Mouse (Mus musculus): ENCODE data around the gene Fgf12.

The Fgf12 gene

DNA sequence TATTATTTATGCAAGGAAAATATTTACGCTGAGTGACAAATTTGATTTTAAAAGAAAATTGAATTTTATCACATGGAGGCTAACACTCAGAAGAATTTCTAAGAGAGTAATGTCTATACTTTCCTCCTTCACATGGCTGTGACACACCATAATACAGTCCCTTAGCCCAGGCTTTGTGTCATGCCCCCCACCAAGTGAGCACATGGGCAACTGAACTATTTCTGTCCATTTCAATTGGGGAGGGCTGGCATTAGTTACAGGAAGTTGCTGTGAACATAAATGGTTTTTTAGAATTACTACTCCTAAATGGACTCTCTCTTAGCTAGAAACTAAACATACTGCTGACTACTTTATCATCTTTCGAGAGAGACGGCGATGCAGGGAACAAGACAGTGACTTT, 276.2 kb downstream of the Fgf12 start:
- no peak for DNase-seq (ENCODE audit: low read depth, low spot score)

DNA sequence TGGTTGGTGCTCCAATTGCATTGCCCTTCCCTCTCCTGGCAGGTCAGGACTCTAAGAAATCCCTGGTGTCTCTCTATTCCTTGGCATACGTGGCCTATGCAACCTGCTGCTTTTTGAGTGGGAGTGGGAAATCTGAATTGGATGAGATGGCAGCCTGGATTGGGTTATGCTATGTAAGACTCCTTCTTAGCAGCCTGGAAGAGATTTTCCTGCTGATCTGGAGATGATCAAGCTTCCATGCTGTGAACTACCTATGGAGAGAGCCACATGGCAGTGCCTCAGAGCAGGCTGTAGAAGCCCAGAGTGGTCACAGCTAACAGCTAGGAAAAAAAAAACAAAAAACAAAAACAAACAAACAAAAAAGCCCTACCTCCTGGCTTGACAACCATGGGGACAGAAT, 277.3 kb downstream of the Fgf12 start:
- no peak for DNase-seq (ENCODE audit: low read depth, low spot score)

DNA sequence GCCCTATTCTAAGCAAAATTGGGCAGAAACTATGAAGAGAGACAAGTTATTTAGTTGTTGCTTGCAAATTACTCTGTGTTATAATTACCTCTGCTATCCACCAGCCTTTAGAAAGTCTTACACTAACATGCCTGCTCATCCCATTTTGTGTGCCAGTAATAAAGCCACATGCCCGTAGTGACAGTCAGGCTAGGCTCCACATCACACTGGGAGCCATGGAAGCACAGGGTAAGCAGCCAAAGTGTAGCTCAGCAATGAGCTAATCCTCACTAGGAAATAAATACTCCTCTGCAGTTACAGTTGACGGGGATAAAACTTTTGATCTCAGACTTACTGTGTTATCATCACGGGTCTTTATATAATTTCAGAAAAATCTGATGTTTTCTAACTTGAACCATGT, 298.0 kb downstream of the Fgf12 start:
- DNase-seq (ENCODE audit: low read depth, low spot score), result no peak

DNA sequence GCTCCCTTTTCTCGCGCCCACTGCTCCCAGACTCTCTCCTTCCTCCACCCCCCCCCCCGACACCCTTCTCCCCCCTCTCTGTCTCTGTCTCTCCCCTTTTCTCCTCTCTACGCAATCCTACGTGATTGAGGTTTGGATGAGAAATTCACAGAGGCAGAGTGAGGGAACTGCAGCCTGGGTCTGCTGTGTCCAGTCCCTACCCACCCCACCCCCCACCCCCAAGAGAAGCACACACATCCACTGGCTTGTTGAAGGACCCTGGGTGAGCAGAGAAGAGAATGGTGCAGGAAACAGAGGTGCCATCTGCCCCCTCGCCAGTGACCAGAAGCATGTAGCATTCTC, 305.8 kb downstream of the Fgf12 start:
- no peak for DNase-seq (ENCODE audit: low read depth, low spot score)

DNA sequence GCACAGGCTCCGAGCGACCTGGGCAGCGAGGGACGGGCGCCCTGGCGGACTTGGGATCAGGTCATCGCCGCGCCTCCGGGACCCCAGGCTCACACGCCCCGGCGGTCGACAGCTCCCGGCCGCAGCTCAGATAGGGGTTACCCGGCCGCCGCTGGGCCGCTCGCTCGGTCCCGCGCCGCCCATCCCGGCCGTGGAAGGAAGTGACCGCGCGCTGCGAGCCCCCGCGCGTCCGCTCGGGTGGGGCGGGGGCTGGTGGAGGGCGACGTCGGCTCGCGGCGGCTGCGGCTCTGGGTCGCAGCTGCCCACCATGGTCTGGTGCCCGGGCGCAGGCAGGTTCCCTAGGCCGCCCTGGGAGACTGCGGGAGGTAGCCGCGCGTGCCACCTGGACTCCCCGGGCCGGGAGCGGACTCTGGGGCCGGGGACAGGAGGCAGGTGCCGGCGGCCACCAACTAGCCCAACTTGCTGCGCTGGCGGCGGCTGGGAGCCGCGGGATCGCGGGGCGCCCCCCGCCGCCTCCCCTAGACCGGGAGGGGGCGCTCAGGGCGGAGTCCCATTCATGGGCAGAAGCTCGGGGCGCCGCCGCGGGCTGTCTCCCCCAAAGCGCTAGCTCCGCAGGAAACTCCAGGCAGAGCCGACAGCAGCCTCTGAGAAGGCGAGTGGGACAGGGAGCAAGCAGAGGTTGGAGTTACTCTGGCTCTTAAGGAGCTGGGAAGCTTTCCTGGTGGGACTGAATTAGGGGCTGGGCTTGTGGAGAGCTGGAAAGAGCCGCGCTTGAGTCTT, 306.3 kb downstream of the Fgf12 start:
- no peak for DNase-seq (ENCODE audit: low read depth, low spot score)

DNA sequence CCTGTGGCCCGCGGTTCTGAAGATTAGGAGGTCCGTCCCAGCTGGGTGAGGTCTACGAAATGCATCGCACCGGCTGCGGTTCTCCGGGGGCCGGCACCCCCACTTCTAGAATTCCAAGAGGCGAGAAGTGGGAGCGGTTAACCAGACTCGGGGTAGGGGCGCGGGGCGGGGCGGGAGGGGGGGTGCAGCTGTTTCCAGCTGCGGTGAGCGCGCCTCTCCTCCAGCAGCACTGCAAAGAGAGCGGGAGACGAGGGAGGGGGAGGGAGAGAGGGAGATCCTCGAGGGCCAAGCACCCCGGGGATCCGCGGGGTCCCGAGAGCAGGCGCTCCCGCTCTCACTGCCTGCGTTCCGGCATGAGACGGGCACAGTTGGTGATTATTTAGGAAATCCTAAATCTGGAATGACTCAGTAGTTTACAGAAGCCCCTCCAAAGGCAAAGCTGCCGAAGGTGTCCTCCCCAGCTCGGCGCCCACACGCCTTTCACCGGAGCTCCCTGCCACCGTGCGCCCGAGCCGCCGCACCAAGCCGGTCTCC, 307.0 kb downstream of the Fgf12 start:
- DNase-seq (ENCODE audit: low read depth, low spot score), result no peak

DNA sequence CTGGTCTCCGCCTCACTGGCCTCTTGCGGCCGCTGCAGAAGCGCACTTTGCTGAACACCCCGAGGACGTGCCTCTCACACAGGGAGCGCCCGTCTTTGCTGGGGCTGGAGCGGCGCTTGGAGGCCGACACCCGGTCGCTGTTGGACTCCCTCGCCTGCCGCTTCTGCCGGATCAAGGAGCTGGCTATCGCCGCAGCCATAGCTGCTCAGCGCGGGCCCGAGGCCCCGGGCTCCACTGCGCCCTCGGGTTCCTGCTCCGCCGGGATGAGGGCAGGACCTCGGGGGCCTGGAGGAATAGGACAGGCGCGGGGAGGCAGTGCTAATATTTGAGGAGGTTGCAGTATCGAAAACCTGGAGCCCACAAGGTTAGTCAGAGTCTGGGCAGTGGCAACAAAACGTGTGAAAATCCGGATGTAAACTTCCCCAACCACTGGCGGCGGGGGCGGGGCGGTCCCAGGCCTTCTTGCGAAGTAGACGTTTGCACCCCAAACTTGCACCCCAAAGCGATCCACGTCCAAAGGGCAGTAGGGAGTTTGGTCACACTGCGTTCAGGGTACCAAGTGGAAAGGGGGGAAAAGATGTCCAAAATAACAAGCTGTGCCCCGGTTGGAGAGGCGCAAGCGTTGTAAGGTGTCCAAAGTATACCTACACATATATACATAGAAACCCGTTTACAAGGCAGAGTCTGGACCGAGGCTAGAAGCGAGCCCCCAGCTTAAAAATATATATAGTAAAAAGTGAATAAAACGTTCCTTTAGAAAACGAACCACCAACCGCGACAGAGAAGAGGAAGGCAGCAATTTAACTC, 307.7 kb downstream of the Fgf12 start:
- DNase-seq (ENCODE audit: low read depth, low spot score), result no peak

DNA sequence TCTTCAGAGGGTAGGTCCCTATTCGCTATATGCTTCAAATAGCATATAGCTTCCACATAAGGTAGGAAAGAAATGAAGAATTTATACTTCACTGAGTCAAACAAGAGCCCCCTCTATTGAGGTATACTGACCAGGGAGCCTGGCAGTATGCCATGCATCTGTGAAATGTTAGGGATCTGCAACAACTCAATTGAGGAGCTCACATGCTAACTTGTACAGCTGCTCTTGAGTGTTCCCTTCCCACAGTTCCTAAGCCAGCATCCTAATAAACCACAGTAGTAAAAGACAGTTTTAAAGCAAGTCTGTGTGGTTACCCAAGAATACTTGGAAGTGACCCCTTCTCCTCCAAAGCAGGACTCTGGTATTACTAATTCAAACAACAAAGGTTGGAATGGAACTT, 331.3 kb downstream of the Fgf12 start:
- DNase-seq (ENCODE audit: low read depth, low spot score), result no peak

DNA sequence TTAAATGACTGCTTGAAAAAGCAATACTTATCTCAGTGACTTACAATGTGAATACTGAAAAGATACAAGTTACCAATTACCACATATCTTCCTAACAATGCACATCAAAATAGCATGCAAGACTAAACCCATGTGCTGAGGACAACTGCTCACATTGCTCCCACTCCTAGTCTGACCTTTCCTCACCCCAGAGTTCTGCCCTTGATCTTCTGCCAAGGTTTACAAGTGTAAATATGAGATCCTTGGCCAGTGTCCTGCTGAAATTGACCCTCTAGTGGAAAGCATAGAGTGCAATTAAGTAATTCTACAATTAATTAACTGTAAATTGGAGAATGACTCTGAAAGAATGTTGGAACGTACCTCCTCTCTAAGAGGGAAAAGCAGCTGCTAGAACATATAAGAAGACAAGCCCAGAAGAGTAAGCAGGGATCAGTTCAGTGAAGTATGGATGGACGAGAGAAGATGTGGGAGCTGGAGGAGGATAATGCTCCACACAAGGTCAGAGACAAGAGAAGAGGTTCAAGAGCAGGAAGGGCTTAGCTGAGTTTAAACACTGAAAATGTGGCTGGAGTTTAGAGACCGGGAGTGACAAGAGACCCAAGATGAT, 333.1 kb downstream of the Fgf12 start:
- no peak for DNase-seq (ENCODE audit: low read depth, low spot score)

DNA sequence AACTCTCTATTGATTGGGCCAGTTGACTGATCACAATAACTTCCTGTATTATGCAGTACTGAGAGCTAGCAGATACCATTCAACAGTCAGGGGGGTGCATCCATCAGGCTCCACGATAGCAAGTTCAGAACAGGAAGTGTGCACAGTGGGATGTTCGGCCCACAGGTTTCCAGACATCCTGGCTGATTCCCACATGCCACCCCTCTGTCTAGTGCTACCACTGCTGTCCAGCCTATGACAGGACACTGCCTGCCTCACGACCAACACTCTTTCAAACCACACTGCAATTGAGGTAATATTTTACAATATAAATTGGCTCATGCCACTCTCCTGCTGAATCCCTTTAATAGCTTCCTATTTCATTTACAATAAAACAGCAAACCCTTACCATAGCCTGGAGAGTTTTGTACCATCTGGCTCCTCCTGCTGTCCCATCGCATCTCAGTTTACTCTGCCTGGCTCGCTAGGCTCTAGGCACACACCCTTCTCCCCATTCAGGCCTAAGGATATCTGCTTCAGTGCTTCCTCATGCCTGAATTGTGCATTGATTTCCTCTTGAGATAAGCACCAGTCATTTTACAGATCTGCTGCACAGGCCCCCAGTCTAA, 341.6 kb downstream of the Fgf12 start:
- DNase-seq (ENCODE audit: low read depth, low spot score), result no peak

DNA sequence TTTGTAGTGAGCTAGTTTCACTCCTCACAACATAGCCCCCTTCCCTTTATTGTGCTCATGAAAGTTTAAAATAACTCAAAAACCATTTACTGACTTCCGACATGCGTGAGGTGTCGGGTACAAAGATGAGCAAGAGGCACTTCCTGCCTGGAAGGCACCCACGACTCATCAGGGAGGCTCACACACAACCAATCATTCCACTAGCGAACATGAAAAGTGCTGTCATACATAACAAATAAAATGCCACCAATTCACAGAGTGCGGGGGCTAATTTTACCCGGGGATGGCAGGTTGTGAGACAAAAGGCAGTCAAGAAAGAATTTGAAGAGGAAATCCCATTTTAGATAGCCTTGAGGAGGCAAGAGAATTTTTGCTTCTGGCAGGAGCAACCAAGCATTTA, 344.6 kb downstream of the Fgf12 start:
- DNase-seq (ENCODE audit: low read depth, low spot score), result no peak

DNA sequence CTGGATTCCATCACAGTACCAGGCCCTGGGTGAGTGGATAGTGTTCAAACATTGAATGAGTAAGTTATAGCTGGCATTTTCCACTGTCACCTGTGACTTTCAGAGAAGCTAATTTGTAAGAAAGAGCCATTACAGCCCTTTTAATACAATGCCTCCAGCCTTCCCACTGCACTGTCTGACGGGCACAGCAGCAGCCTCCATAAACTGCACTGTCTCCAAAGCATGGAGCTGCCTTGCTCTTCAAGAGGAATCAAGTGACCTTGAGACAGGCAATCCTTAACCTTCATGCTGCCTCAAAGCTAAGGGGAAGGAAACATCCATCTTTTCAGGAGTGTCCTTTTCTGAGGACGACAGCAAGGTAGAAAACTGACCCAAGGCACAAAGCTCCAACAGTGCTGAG, 345.0 kb downstream of the Fgf12 start:
- DNase-seq (ENCODE audit: low read depth, low spot score), result no peak

DNA sequence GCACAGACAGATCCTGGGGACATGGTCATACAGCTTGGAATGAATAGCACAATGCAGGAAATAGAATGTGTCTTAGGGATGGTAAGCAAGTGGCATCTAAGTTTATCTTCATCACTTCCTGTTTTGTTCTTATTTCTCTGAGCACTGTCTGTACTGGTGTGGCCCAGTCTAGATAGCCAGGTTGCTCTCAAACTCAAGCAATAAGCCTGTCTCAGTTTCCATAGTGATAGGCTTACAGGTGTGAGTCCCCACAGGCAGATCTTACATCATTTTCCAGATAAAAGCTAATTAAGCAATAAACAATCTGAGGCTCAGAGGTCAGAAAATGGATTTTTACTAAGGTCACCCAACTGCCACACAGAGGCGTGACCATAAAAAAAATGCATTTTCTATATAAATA, 348.7 kb downstream of the Fgf12 start:
- DNase-seq (ENCODE audit: low read depth, low spot score), result no peak

DNA sequence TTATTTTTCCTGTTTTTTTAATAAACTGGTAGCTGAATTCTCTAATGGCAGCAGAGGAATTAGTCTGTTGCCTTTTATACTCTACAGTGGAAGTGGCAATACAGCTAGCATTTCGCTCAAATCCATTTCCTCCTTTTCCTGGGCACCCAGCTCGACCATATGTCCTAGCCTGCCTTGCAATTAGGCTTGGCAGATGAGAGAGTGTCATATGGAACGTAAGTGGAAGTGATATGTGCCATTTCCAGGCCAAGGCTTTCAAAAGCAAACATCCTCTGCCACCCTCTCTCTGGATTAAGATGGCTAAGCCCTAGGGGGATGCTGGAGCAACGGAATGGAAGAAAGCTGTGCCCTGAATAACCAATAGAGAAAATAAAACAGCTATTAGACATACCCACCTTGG, 350.2 kb downstream of the Fgf12 start:
- DNase-seq (ENCODE audit: low read depth, low spot score), result no peak

DNA sequence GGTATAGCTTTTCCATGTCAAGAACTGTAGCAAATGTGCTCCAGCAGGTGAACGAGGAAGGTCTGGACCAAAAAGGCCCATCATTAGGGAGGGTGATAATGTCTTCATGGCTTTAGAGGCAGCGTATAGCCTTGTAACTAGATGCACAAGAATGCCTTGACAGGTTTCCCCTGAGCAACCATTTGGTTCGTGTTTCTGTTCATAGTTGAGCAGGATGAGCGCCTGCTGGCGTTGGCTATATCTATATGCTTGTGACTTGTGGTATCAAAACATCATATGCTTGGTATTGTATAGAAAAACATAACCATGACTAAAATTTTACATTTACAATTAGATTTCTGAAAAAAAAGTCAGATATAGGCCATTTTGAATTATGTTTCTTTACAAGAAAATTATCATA, 361.6 kb downstream of the Fgf12 start:
- no peak for DNase-seq (ENCODE audit: low read depth, low spot score)

DNA sequence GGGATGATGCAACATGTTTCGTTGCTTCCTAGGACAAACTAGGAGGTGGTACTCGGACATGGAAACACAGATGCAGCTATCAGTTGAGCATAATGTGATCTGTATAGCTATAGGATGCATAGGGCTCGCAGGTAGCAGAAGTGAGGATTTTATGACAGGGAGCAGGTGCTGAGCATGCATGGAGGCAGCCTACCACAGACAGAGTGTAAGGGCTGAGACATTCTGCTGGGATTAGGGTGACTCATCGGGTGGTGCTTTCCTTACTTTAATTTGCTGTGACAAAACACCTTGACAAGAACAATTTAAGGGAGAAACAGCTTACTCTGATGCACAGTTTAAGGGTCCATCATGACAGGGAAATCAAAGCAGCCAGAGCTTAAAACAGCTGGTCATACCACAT, 363.8 kb downstream of the Fgf12 start:
- no peak for DNase-seq (ENCODE audit: low read depth, low spot score)

DNA sequence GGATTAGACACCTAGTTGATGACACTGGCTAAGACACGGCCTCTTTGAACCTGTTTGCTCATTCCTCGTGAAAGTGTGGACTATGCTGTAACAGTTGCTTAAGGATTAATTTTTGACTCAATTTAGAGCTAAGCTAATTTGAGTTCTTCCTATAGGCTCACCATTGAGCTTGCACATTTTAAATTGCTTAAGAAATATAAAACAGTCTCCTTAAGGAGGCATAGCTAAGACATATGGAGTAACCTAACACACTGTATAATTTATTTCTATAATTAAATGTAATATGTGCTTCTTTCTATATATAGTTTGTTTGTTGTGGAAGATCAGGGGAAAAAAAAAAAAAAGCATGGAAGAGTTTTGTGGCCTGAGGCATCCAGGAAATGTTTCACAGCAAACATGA, 378.1 kb downstream of the Fgf12 start:
- DNase-seq (ENCODE audit: low read depth, low spot score), result no peak

DNA sequence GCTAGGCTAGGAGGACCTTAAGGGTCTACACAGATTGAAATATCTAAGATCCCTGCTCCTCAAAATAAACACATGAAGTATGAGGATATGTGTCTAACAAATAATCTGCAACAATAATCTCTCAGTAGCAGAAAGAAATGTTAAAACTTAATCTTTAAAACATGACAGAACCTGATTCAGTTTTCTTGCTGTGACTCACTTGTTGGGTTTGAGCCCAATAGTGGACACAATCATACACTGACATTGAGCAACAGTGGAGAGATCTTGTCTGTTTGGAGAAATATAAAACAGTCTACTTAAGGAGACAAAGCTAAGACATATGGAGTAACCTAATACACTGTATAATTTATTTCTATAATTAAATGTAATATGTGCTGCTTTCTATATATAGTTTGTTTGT, 379.6 kb downstream of the Fgf12 start:
- DNase-seq (ENCODE audit: low read depth, low spot score), result no peak

DNA sequence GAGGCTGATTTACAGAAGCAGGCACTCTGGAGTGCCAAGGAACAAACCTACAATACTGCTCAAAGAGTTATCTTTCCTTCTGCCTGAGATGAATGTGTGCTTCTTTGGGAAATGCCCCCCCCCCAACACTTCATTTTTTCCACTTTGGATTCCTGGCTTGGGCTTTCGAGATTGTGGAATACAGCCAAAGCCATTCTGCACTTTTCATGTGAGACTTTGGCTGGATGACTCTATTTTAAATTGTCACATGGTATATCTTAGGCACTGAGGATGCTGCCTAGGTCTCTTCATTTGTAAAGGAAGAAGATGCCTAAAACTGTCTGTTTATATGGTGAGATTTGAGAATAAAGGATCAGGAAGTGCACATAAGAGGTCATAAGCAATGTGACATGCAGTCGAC, 402.2 kb downstream of the Fgf12 start:
- no peak for DNase-seq (ENCODE audit: low read depth, low spot score)

DNA sequence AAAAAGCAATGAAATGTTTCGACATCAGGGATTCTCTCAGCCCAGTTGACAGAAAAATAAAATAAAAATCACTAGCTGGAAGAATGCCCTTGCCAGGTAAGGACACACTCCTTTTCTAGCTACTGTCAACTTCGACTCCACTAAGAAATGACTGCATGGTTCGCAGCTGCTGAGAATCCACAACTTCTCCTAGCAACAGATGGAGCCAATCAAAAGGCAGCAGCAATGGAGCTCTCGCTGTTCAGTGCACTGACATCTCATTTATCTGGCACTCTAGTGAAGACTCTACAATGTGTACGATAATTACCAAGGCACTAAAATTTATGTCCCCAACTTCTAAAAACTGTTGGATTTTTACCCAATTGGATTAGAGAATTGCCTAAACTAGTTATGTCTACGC, 407.5 kb downstream of the Fgf12 start:
- DNase-seq (ENCODE audit: low read depth, low spot score), result no peak

DNA sequence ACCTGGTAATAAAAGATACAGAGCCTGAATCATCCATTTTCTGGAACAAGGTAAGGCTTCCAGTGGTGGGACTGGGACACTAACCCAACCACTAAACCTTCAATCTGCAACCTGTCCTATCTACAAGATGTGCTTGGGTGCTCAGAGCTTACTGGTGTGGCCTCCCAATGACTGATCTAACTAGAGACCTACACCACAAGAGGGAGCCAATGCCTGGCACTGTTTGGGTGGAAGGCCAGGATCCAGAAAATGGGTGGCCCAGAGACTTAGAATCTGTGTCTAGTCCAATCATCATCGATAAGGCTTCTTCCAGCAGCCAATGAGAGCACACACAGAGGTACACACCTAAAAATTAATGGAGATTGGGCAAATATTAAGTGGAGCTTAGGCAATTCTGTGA, 414.9 kb downstream of the Fgf12 start:
- DNase-seq (ENCODE audit: low read depth, low spot score), result no peak

DNA sequence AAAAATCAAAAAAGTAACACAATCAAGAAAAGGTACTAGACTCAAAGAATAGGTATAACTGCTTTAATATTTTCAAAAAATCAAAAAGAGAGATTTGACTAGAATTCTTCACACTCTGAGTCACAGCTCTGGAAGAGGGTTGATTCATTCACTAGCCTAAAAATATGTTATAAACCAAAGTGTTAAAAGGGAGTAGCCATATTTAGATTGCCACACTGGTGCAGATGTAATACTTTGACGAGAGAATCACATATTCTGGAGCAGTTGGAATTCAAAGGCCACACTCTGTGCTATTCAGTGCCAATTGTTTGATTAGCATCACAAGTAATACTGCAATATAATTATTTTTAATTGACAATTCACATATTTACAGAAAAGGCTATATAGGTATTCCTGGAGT, 416.2 kb downstream of the Fgf12 start:
- DNase-seq (ENCODE audit: low read depth, low spot score), result no peak

Measured in CD4-positive, CD25-positive, alpha-beta regulatory T cell, adult 2 months (primary cell).